Mouse (Mus musculus) forebrain, embryonic 14.5 days (tissue): ENCODE results near the gene Tspan9. TPM values are rescaled to one million over a fixed set of nuclear protein-coding genes. Genes with fewer than 3 reads are reported as not detected.
A peak's percentile ranks its signal among the peaks of the same experiment; 100 is the strongest.

ENCODE experiments used
- ATAC-seq: fragments of 200-750 bp; cut with Nextera tagmentation; 2 replicates; pipeline ENCODE4 v1.8.0; 2017; ENCODE audit warnings: mild to moderate bottlenecking, moderate library complexity
- DNase-seq: peaks from one replicate; pipeline ENCODE4 v3.0.0-alpha.2; 2015; ENCODE audit warnings: low spot score
- H3K27ac ChIP-seq: fragments of 300-500 bp; sonication (generic); 2 replicates; pipeline ENCODE4 v1.5.1; 2014; ENCODE audit warnings: low read depth, mild to moderate bottlenecking, control low read depth, low read length, moderate library complexity
- H3K27me3 ChIP-seq: fragments of 300-500 bp; sonication (generic); replicated peaks from 2 replicates; pipeline ENCODE4 v1.6.1; 2014; ENCODE audit warnings: low read length, control low read depth, mixed read lengths; ENCODE audit not compliant: control insufficient read depth, insufficient read depth
- H3K36me3 ChIP-seq: fragments of 300-500 bp; sonication (generic); 2 replicates; pipeline ENCODE4 v1.6.1; 2014; ENCODE audit warnings: low read length, control low read depth; ENCODE audit not compliant: control insufficient read depth, insufficient read depth
- H3K4me1 ChIP-seq: fragments of 300-500 bp; sonication (generic); 2 replicates; pipeline ENCODE4 v1.6.1; 2014; ENCODE audit warnings: antibody characterized with exemption, low read length, control low read depth; ENCODE audit not compliant: control insufficient read depth, insufficient read depth
- H3K4me2 ChIP-seq: fragments of 300-500 bp; sonication (generic); 2 replicates; pipeline ENCODE4 v1.6.1; 2014; ENCODE audit warnings: mild to moderate bottlenecking, control low read depth, low read length
- H3K4me3 ChIP-seq: fragments of 300-500 bp; sonication (generic); 2 replicates; pipeline ENCODE4 v1.5.1; 2014; ENCODE audit warnings: low read depth, low read length, control low read depth
- H3K9ac ChIP-seq: fragments of 300-500 bp; sonication (generic); 2 replicates; pipeline ENCODE4 v1.6.1; 2014; ENCODE audit warnings: mild to moderate bottlenecking, low read length, control low read depth, moderate library complexity
- H3K9me3 ChIP-seq: fragments of 300-500 bp; sonication (generic); replicated peaks from 2 replicates; pipeline ENCODE4 v1.6.1; 2016; ENCODE audit warnings: low read length, control low read depth, mixed read lengths; ENCODE audit not compliant: control insufficient read depth
- WGBS: fragments of 180-500 bp; shearing (Covaris S2); extraction: QIAGEN DNeasy Blood & Tissue Kit; methylation state at CpG from one replicate; pipeline ENCODE4 v1.1.7; 2014; 5-methylcytosine and 5-hydroxymethylcytosine counted together
- polyA plus RNA-seq: library from polyadenylated mRNA; unstranded; fragments of >200 nt; fragmentation: Nextera tagmentation; extraction: Ambion mirVana; gene quantifications from 2 replicates; pipeline ENCODE4 v1.2.1, GENCODE M21; 2014

Gene Tspan9
- polyA plus RNA-seq, 1 experiment from 2014 or later, result 23.0 TPM

GRCm38 (mm10) chr6:128062784-128063183 is 80.6 kb downstream of the Tspan9 start:
- H3K4me2 ChIP-seq, result no peak overlapping the region
- H3K27ac ChIP-seq, result no peak overlapping the region
- H3K27me3 ChIP-seq, result no peaks in the 10 kb centered on the region
- H3K4me1 ChIP-seq, result no peaks in the 10 kb centered on the region
- no peaks in the 10 kb centered on the region for H3K9me3 ChIP-seq
- H3K36me3 ChIP-seq, result no peaks in the 10 kb centered on the region
- DNase-seq, result no peak
- ATAC-seq, result no peak
- no peak overlapping the region for H3K9ac ChIP-seq
- WGBS, result 93% methylated on average over 6 of the region's 6 CpGs
- H3K4me3 ChIP-seq, result no peak overlapping the region

GRCm38 (mm10) chr6:128062216-128062615 is 81.2 kb downstream of the Tspan9 start:
- Histone ChIP-seq H3K27me3 (no peaks in the 10 kb centered on the region), H3K4me3 (no peak overlapping the region), H3K36me3 (no peaks in the 10 kb centered on the region), H3K4me2 (no peak overlapping the region), H3K27ac (no peak overlapping the region), H3K9me3 (no peaks in the 10 kb centered on the region), H3K9ac (no peak overlapping the region), H3K4me1 (no peaks in the 10 kb centered on the region)
- WGBS, result 89% methylated on average over 13 of the region's 13 CpGs
- DNase-seq (no peak), ATAC-seq (no peak)

- H3K9me3 ChIP-seq, result no peaks in the 10 kb centered on the region
- H3K4me2 ChIP-seq, result no peak overlapping the region
- DNase-seq (no peak), ATAC-seq (no peak)
- H3K4me3 ChIP-seq, result no peak overlapping the region
- no peaks in the 10 kb centered on the region for H3K27me3 ChIP-seq
- H3K9ac ChIP-seq, result no peak overlapping the region
- H3K36me3 ChIP-seq, result no peaks in the 10 kb centered on the region
- WGBS, result 83% methylated on average over 5 of the region's 5 CpGs
- no peaks in the 10 kb centered on the region for H3K4me1 ChIP-seq
- no peak overlapping the region for H3K27ac ChIP-seq
Observed at GRCm38 (mm10) chr6:128061342-128061741, 82.1 kb downstream of the Tspan9 start.

DNA sequence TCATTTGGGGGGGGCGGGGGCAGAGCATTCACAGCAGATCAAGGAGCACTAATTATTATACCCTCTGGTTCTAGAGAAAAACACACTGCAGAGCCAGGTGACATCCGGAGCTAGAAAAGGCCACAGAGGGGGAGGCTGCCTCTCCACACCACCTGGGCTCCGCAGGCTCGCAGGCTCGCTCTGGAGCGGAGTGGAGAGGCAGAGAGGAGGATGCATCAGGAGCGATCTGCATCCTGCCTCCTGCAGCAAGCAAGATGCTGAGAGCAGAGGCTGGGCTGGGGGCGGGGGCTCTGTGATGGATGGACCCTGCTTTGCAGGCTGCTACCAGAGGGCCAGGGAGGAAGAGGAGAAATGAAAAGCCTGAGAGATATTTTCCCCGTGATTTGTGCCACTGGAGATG is 84.8 kb downstream of the Tspan9 start:
- no peaks in the 10 kb centered on the region for H3K4me1 ChIP-seq
- H3K9ac ChIP-seq, result peak overlapping the region; percentile 29; the same call in 1 of the 2 replicates
- peak overlapping the region; percentile 4; the same call in 1 of the 2 replicates for H3K27ac ChIP-seq
- no peak overlapping the region for H3K4me3 ChIP-seq
- no peaks in the 10 kb centered on the region for H3K9me3 ChIP-seq
- H3K36me3 ChIP-seq, result no peaks in the 10 kb centered on the region
- WGBS, result 38% methylated on average over 9 of the region's 9 CpGs
- no peak for DNase-seq
- H3K27me3 ChIP-seq, result no peaks in the 10 kb centered on the region
- ATAC-seq, result no peak
- H3K4me2 ChIP-seq, result no peak overlapping the region

DNA sequence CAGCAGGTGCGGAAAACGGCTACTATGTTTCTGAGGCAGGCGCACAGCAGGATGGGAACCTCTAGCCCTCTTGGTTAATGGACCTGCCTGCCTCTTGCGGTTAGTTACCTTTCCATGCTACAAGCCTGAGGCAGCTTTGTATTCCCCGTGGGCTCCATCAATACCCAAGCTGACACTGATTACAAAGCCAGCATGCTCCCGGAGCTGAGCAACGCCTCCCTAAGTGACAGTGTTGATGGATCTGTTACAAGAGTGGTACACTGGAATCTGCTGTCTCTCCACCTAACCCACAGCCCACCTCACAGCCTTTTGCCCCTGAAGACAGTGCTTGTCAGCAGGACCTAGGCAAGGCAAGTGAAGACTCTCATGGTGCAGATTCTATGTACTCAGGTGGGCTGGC is 85.2 kb downstream of the Tspan9 start:
- Histone ChIP-seq H3K4me3 (no peak overlapping the region), H3K4me2 (no peak overlapping the region), H3K4me1 (no peaks in the 10 kb centered on the region), H3K27me3 (no peaks in the 10 kb centered on the region), H3K9ac (no peak overlapping the region), H3K27ac (peak overlapping the region; percentile 4; the same call in 1 of the 2 replicates), H3K36me3 (no peaks in the 10 kb centered on the region), H3K9me3 (no peaks in the 10 kb centered on the region)
- WGBS, result 38% methylated on average over 7 of the region's 7 CpGs
- DNase-seq, result no peak
- ATAC-seq, result no peak

DNA sequence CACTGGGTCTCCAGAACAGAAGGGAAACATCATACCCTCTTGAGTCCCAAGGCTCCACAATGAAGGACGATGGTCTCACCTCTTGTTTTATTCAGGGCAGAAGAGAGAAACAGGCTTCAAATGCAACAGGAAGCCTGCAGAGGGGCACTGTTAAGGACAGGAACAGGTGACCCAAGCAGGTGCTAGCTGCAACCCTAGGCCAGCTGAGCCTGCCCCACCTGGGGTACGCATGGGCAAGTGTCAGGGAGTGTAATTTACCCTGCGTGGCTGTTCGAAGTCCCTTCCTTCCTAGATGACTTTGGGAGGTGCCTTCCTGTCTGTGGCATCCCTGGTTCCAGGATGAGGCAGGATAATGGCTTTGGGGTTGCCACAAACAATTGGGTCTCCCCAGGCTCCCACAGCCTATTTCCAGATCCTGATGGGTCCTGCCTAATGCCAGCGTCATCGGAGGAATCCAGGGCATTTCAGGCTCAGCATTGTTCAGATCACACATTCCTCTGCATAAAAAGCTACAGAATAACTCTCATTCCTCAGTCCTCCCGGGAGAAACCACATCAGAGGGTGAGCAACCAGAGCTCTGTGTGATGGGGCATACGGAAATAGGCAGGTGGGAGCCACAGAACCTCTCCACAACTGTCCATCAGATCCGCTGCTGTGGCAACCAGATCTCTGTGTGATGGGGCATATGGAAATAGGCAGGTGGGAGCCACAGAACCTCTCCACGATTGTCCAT is 90.2 kb downstream of the Tspan9 start:
- WGBS, result 66% methylated on average over 10 of the region's 10 CpGs
- H3K9me3 ChIP-seq, result no peaks in the 10 kb centered on the region
- no peak overlapping the region for H3K27ac ChIP-seq
- no peaks in the 10 kb centered on the region for H3K27me3 ChIP-seq
- no peak overlapping the region for H3K4me3 ChIP-seq
- H3K36me3 ChIP-seq, result no peaks in the 10 kb centered on the region
- no peak overlapping the region for H3K9ac ChIP-seq
- DNase-seq (no peak), ATAC-seq (no peak)
- no peaks in the 10 kb centered on the region for H3K4me1 ChIP-seq
- no peak overlapping the region for H3K4me2 ChIP-seq

DNA sequence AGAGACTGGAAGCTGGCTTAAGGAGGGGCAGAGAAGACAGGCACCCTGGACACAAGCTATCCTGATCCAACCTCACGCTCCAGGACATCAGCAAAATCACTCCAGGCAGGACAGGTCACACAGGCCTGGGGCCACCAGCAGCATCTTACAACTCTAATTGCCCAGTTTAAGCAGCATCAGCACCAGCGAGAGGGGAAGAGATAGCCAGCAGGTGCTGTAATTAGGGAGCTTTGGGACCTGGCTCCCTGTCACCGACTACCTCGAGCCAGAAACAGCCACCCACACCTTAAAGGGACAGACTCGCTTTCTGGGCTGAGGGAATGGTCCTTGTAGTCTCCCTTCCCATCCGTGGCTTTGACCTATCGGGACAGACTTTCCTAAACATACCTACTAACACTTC is 95.7 kb downstream of the Tspan9 start:
- WGBS, result 59% methylated on average over 7 of the region's 7 CpGs
- Histone ChIP-seq H3K4me3 (no peak overlapping the region), H3K9ac (no peak overlapping the region), H3K9me3 (no peaks in the 10 kb centered on the region), H3K27me3 (no peaks in the 10 kb centered on the region), H3K27ac (no peak overlapping the region), H3K36me3 (no peaks in the 10 kb centered on the region), H3K4me2 (no peak overlapping the region), H3K4me1 (no peaks in the 10 kb centered on the region)
- no peak for DNase-seq
- no peak for ATAC-seq

- ATAC-seq (no peak), DNase-seq (no peak)
- Histone ChIP-seq H3K27ac (no peak overlapping the region), H3K36me3 (no peaks in the 10 kb centered on the region), H3K27me3 (no peaks in the 10 kb centered on the region), H3K4me2 (no peak overlapping the region), H3K4me1 (no peaks in the 10 kb centered on the region), H3K4me3 (no peak overlapping the region), H3K9me3 (no peaks in the 10 kb centered on the region), H3K9ac (no peak overlapping the region)
- WGBS, result 70% methylated on average over 8 of the region's 8 CpGs
Observed at GRCm38 (mm10) chr6:128047239-128047638, 96.2 kb downstream of the Tspan9 start.

GRCm38 (mm10) chr6:128046799-128047198 is 96.6 kb downstream of the Tspan9 start:
- no peak for ATAC-seq
- Histone ChIP-seq H3K4me3 (no peak overlapping the region), H3K9me3 (no peaks in the 10 kb centered on the region), H3K27ac (no peak overlapping the region), H3K4me1 (no peaks in the 10 kb centered on the region), H3K9ac (no peak overlapping the region), H3K36me3 (no peaks in the 10 kb centered on the region), H3K4me2 (no peak overlapping the region), H3K27me3 (no peaks in the 10 kb centered on the region)
- no peak for DNase-seq
- 80% methylated on average over 6 of the region's 6 CpGs for WGBS
